Mouse (Mus musculus): ENCODE measurements at regions not wholly inside any gene's neighbourhood (a gene's known extent, or its start where the extent isn't known, plus 50 kb on each side); places are given as distances from the start of the nearest gene placed in this dataset.

- no peak overlapping the region for H3K9ac ChIP-seq
- no peaks in the 10 kb centered on the region for H3K36me3 ChIP-seq
- H3K9me3 ChIP-seq (replicated peaks) = no peaks in the 10 kb centered on the region
- 90% methylated on average over 3 of the region's 3 CpGs for WGBS
- no peaks in the 10 kb centered on the region for H3K27me3 ChIP-seq
- H3K4me1 ChIP-seq = no peaks in the 10 kb centered on the region
- H3K27ac ChIP-seq = no peak overlapping the region
- no peak for ATAC-seq (ENCODE audit: low FRiP score)
- H3K4me3 ChIP-seq = no peak overlapping the region
- H3K4me2 ChIP-seq (replicated peaks) = no peak overlapping the region
Observed at GRCm38 (mm10) chr8:24212216-24213200, 513.1 kb downstream of the Adam3 start.

GRCm38 (mm10) chr8:24211091-24211490 is 514.6 kb downstream of the Adam3 start:
- Histone ChIP-seq H3K4me2 (replicated peaks) (no peak overlapping the region), H3K27me3 (no peaks in the 10 kb centered on the region), H3K4me1 (no peaks in the 10 kb centered on the region), H3K4me3 (no peak overlapping the region), H3K9ac (no peak overlapping the region), H3K36me3 (no peaks in the 10 kb centered on the region), H3K27ac (no peak overlapping the region), H3K9me3 (replicated peaks) (no peaks in the 10 kb centered on the region)
- 97% methylated on average over 1 of the region's 1 CpGs for WGBS
- no peak for ATAC-seq (ENCODE audit: low FRiP score)
